Comparison of ENCODE assay signal across 17 mouse cellular contexts in genomic region chr10:53875896-53876295, GRCm38 (mm10).
DNase-seq lines count a peak whose midpoint lies in the region; ATAC-seq and TF ChIP-seq lines count a peak whose summit lies in the region.
"Had no signal": no experiment of that assay in that cellular context is flagged by ENCODE, and none has a peak within 500 bp of the region (broad histone marks: within the 10 kb centered on the region; RNA-seq: fewer than 3 reads in every experiment).

No protein-coding gene starts in this region.

- ATAC-seq in common myeloid progenitor, adult 5-6 weeks (replicated peaks; ENCODE audit: low read depth, poor library complexity, severe bottlenecking), result peak; percentile 42; the same call in 1 of the 2 replicates
- peak; percentile 95 for ATAC-seq in megakaryocyte, adult 5-6 weeks (ENCODE audit: poor library complexity, severe bottlenecking)
- ATAC-seq in stomach, postnatal 0 days (ENCODE audit: low FRiP score, low TSS enrichment), result no peak
- ATAC-seq: forebrain, embryonic 13.5 days; hindbrain, embryonic 16.5 days; midbrain, embryonic 16.5 days had no signal

- no peaks in the 10 kb centered on the region for H3K9me3 ChIP-seq in stomach, postnatal 0 days (ENCODE audit: control insufficient read depth, low read length)
- H3K9me3 ChIP-seq: embryonic facial prominence, embryonic 15.5 days; forebrain, embryonic 13.5 days; neural tube, embryonic 13.5 days had no signal

- H3K4me1 ChIP-seq in stomach, postnatal 0 days (replicated peaks; ENCODE audit: control insufficient read depth, insufficient read depth), result no peaks in the 10 kb centered on the region
- H3K4me1 ChIP-seq: embryonic facial prominence, embryonic 15.5 days; forebrain, embryonic 13.5 days; neural tube, embryonic 13.5 days had no signal

- no peaks in the 10 kb centered on the region for H3K27me3 ChIP-seq in stomach, postnatal 0 days (ENCODE audit: control insufficient read depth, insufficient read depth, low read length)
- H3K27me3 ChIP-seq: embryonic facial prominence, embryonic 15.5 days; forebrain, embryonic 13.5 days; neural tube, embryonic 13.5 days had no signal

- H3K27ac ChIP-seq in stomach, postnatal 0 days (replicated peaks), result no peak overlapping the region
- H3K27ac ChIP-seq: embryonic facial prominence, embryonic 15.5 days; forebrain, embryonic 13.5 days; neural tube, embryonic 13.5 days had no signal

- no peak overlapping the region for H3K9ac ChIP-seq in stomach, postnatal 0 days (ENCODE audit: low read length)
- H3K9ac ChIP-seq: embryonic facial prominence, embryonic 15.5 days; forebrain, embryonic 13.5 days; neural tube, embryonic 13.5 days had no signal

- WGBS in stomach, postnatal 0 days, result 80% methylated on average over 4 of the region's 4 CpGs

- no peaks in the 10 kb centered on the region for H3K36me3 ChIP-seq in stomach, postnatal 0 days (ENCODE audit: control insufficient read depth, insufficient read depth, low read length)
- H3K36me3 ChIP-seq: embryonic facial prominence, embryonic 15.5 days; neural tube, embryonic 13.5 days had no signal

- no peak overlapping the region for H3K4me3 ChIP-seq in stomach, postnatal 0 days (ENCODE audit: low read depth, low read length)
- H3K4me3 ChIP-seq: embryonic facial prominence, embryonic 15.5 days; forebrain, embryonic 13.5 days; neural tube, embryonic 13.5 days had no signal

- TF ChIP-seq EP300 in stomach, postnatal 0 days (optimal IDR thresholded peaks at IDR 0.05), result no peak

- H3K4me2 ChIP-seq in stomach, postnatal 0 days (replicated peaks; ENCODE audit: low read depth), result no peak overlapping the region
- H3K4me2 ChIP-seq: embryonic facial prominence, embryonic 15.5 days; forebrain, embryonic 13.5 days; liver, embryonic 11.5 days; neural tube, embryonic 13.5 days had no signal

- no peak for TF ChIP-seq CTCF in stomach, postnatal 0 days (IDR thresholded peaks at IDR 0.05; ENCODE audit: low read depth)

- peak; percentile 69 to 86 for DNase-seq in heart, adult 18-20 months
- no peak for DNase-seq in heart, postnatal 4 days
- peak; percentile 81 to 85 for DNase-seq in heart, adult 9 months (ENCODE audit: low spot score in 2 of 2)
- no peak for DNase-seq in cerebellum, adult 8-10 months
- no peak for DNase-seq in stomach, postnatal 0 days (ENCODE audit: low spot score)
- no peak for DNase-seq in kidney, postnatal 14 days
- DNase-seq: cerebellum, adult 11 months; kidney, adult 9 months; spleen, adult 18-20 months had no signal

Comparison
In these comparisons a context has a peak if more than half of its experiments do, and no peak if none do; other contexts are left out.
1. DNase-seq: peak in heart, adult 18-20 months (2 of 2) and heart, adult 9 months (2 of 2); none in heart, postnatal 4 days (single experiment), cerebellum, adult 8-10 months (single experiment), stomach, postnatal 0 days (single experiment) and kidney, postnatal 14 days (single experiment).